Mouse (Mus musculus) heart, postnatal 0 days (tissue): ENCODE measurements around the gene Fancl.

Source experiments
- CTCF ChIP-seq: IDR thresholded peaks from 2 replicates; pipeline ENCODE4 v1.5.1; 2016; ENCODE audit warnings: antibody characterized with exemption, control low read depth, low read depth
- EP300 ChIP-seq: IDR thresholded peaks from 2 replicates; pipeline ENCODE4 v1.6.1; 2016; ENCODE audit warnings: antibody characterized with exemption, low read depth

GRCm38 (mm10) chr11:26513683-26514082, 127.7 kb downstream of the Fancl start:
- TF ChIP-seq CTCF: peak; percentile 50
- no peak for TF ChIP-seq EP300
